Mouse (Mus musculus): Measurements from ENCODE around the gene Ube4b. TPM values are rescaled to one million over a fixed set of nuclear protein-coding genes. Genes with fewer than 3 reads are reported as not detected.

The Ube4b gene
- polyA plus RNA-seq, 1 experiment from 2014 or later = 53.3 TPM

GRCm38 (mm10) chr4:149345873-149346272 lies 80.7 kb downstream of the Ube4b start:
- no peaks in the 10 kb centered on the region for H3K4me1 ChIP-seq (replicated peaks; ENCODE audit: control insufficient read depth, insufficient read depth, low read length)
- H3K9me3 ChIP-seq (ENCODE audit: control insufficient read depth, low read length) = no peaks in the 10 kb centered on the region
- no peaks in the 10 kb centered on the region for H3K27me3 ChIP-seq (ENCODE audit: control insufficient read depth, insufficient read depth, low read length)
- no peak overlapping the region for H3K4me2 ChIP-seq (replicated peaks; ENCODE audit: low read depth, low read length)
- ATAC-seq (ENCODE audit: low FRiP score) (no peak), DNase-seq (ENCODE audit: low spot score) (no peak)
- 89% methylated on average over 5 of the region's 5 CpGs for whole genome bisulfite sequencing
- H3K4me3 ChIP-seq (ENCODE audit: low read depth, low read length) = no peak overlapping the region
- H3K27ac ChIP-seq (ENCODE audit: low read depth, low read length) = no peak overlapping the region
- peaks cover 15% of the 10 kb centered on the region; the same call in 1 of the 2 replicates for H3K36me3 ChIP-seq (ENCODE audit: control insufficient read depth, insufficient read depth, low read length)
- H3K9ac ChIP-seq (ENCODE audit: low read depth, low read length) = no peak overlapping the region

- 80% methylated on average over 8 of the region's 8 CpGs for WGBS
- no peak overlapping the region for H3K4me3 ChIP-seq (ENCODE audit: low read depth, low read length)
Observed at GRCm38 (mm10) chr4:149344311-149344710, 82.2 kb downstream of the Ube4b start.

DNA sequence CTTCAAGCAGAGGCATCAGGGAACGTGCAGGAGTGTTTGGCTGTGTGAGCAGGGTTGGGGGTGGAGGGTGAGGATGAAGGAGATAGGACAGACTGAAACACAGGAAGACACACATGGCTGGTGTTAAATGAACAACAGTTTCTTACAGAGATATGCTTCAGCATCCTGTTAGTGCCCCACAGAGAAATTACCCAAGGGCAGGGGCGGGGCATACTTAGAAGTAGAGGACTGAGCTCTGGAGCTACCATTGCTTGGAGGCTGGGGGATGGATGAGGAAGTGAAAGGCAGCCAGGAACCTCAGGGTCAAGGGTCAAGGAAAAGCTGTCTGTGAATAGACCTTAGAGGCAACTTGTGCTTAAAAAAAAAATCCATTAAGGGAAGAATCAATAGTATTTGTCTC lies 85.9 kb downstream of the Ube4b start:
- DNase-seq (ENCODE audit: low spot score) = no peak
- no peak overlapping the region for H3K4me2 ChIP-seq (replicated peaks; ENCODE audit: low read depth, low read length)
- H3K27me3 ChIP-seq (ENCODE audit: control insufficient read depth, insufficient read depth, low read length) = no peaks in the 10 kb centered on the region
- H3K27ac ChIP-seq (ENCODE audit: low read depth, low read length) = no peak overlapping the region; the same call in 1 of the 2 replicates
- no peaks in the 10 kb centered on the region for H3K9me3 ChIP-seq (ENCODE audit: control insufficient read depth, low read length)
- ATAC-seq (ENCODE audit: low FRiP score) = no peak
- H3K4me3 ChIP-seq (ENCODE audit: low read depth, low read length) = no peak overlapping the region
- 77% methylated on average over 2 of the region's 2 CpGs for WGBS
- H3K4me1 ChIP-seq (replicated peaks; ENCODE audit: control insufficient read depth, insufficient read depth, low read length) = no peaks in the 10 kb centered on the region
- peaks cover 18% of the 10 kb centered on the region; the same call in 1 of the 2 replicates for H3K36me3 ChIP-seq (ENCODE audit: control insufficient read depth, insufficient read depth, low read length)
- no peak overlapping the region for H3K9ac ChIP-seq (ENCODE audit: low read depth, low read length)

More at GRCm38 (mm10) chr4:149344311-149344710, 82.2 kb downstream of the Ube4b start:
- ATAC-seq (ENCODE audit: low FRiP score) (no peak), DNase-seq (ENCODE audit: low spot score) (no peak)
- Histone ChIP-seq H3K9me3 (ENCODE audit: control insufficient read depth, low read length) (no peaks in the 10 kb centered on the region), H3K9ac (ENCODE audit: low read depth, low read length) (no peak overlapping the region), H3K27ac (ENCODE audit: low read depth, low read length) (no peak overlapping the region), H3K36me3 (ENCODE audit: control insufficient read depth, insufficient read depth, low read length) (peaks cover 15% of the 10 kb centered on the region; the same call in 1 of the 2 replicates), H3K4me1 (replicated peaks; ENCODE audit: control insufficient read depth, insufficient read depth, low read length) (no peaks in the 10 kb centered on the region), H3K27me3 (ENCODE audit: control insufficient read depth, insufficient read depth, low read length) (no peaks in the 10 kb centered on the region), H3K4me2 (replicated peaks; ENCODE audit: low read depth, low read length) (no peak overlapping the region)

- Histone ChIP-seq H3K27ac (ENCODE audit: low read depth, low read length) (no peak overlapping the region), H3K4me3 (ENCODE audit: low read depth, low read length) (no peak overlapping the region), H3K36me3 (ENCODE audit: control insufficient read depth, insufficient read depth, low read length) (peaks cover 15% of the 10 kb centered on the region; the same call in 1 of the 2 replicates), H3K9me3 (ENCODE audit: control insufficient read depth, low read length) (no peaks in the 10 kb centered on the region), H3K9ac (ENCODE audit: low read depth, low read length) (no peak overlapping the region), H3K27me3 (ENCODE audit: control insufficient read depth, insufficient read depth, low read length) (no peaks in the 10 kb centered on the region), H3K4me2 (replicated peaks; ENCODE audit: low read depth, low read length) (no peak overlapping the region), H3K4me1 (replicated peaks; ENCODE audit: control insufficient read depth, insufficient read depth, low read length) (no peaks in the 10 kb centered on the region)
- 66% methylated on average over 5 of the region's 5 CpGs for WGBS
- ATAC-seq (ENCODE audit: low FRiP score) = no peak
- no peak for DNase-seq (ENCODE audit: low spot score)
Observed at GRCm38 (mm10) chr4:149339426-149340214, 86.9 kb downstream of the Ube4b start.

DNA sequence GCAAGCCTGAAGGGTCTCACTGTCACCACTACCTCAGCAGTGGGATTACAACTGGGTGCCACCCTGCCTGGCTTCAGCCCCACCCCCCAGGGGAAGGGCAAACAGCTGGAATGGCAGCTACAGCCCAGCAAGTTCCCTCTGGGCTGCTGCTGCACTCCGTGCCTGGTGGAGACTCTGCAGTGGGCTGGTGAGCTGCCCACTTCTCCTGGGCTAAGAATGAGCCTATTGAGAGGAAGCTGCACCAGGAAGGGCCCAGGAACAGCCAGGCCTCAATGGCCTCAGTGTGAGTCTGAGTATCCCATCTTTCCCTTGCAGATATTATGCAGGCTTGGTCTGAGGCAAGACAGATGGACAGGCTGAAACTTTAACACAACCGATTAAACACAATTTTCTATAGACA lies 88.4 kb downstream of the Ube4b start:
- no peak for DNase-seq (ENCODE audit: low spot score)
- peaks cover 16% of the 10 kb centered on the region; the same call in 1 of the 2 replicates for H3K36me3 ChIP-seq (ENCODE audit: control insufficient read depth, insufficient read depth, low read length)
- H3K27me3 ChIP-seq (ENCODE audit: control insufficient read depth, insufficient read depth, low read length) = no peaks in the 10 kb centered on the region
- ATAC-seq (ENCODE audit: low FRiP score) = no peak
- no peak overlapping the region for H3K9ac ChIP-seq (ENCODE audit: low read depth, low read length)
- no peaks in the 10 kb centered on the region for H3K9me3 ChIP-seq (ENCODE audit: control insufficient read depth, low read length)
- H3K27ac ChIP-seq (ENCODE audit: low read depth, low read length) = no peak overlapping the region
- H3K4me1 ChIP-seq (replicated peaks; ENCODE audit: control insufficient read depth, insufficient read depth, low read length) = no peaks in the 10 kb centered on the region
- 93% methylated on average over 2 of the region's 2 CpGs for WGBS
- no peak overlapping the region for H3K4me3 ChIP-seq (ENCODE audit: low read depth, low read length)
- H3K4me2 ChIP-seq (replicated peaks; ENCODE audit: low read depth, low read length) = no peak overlapping the region

DNA sequence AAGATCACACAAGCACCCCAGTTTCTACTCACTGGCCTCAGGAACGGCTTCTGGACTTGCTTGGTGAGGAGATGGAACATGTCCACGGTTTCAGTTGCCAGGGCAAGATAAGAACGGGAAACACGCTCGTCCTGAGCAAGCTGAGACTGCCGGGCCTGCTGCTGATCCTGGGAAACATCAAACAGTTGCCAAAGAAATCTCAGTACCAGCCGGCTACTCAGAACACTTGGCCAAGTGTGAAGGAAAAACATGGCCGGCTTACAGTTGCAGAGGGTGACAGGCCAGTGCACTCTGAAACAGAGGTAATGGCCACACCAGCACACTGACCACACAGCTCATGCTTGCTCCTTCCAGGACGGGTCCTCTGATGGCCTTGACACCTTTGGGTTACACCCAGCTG lies 89.2 kb downstream of the Ube4b start:
- Histone ChIP-seq H3K9me3 (ENCODE audit: control insufficient read depth, low read length) (no peaks in the 10 kb centered on the region), H3K4me3 (ENCODE audit: low read depth, low read length) (no peak overlapping the region), H3K27ac (ENCODE audit: low read depth, low read length) (no peak overlapping the region), H3K4me2 (replicated peaks; ENCODE audit: low read depth, low read length) (no peak overlapping the region), H3K27me3 (ENCODE audit: control insufficient read depth, insufficient read depth, low read length) (no peaks in the 10 kb centered on the region), H3K36me3 (ENCODE audit: control insufficient read depth, insufficient read depth, low read length) (peaks cover 12% of the 10 kb centered on the region; the same call in 1 of the 2 replicates), H3K4me1 (replicated peaks; ENCODE audit: control insufficient read depth, insufficient read depth, low read length) (no peaks in the 10 kb centered on the region), H3K9ac (ENCODE audit: low read depth, low read length) (no peak overlapping the region)
- WGBS = 94% methylated on average over 9 of the region's 9 CpGs
- ATAC-seq (ENCODE audit: low FRiP score) = no peak
- DNase-seq (ENCODE audit: low spot score) = no peak

- H3K9ac ChIP-seq (ENCODE audit: low read depth, low read length) = no peak overlapping the region
- no peaks in the 10 kb centered on the region for H3K27me3 ChIP-seq (ENCODE audit: control insufficient read depth, insufficient read depth, low read length)
- no peak overlapping the region for H3K27ac ChIP-seq (ENCODE audit: low read depth, low read length)
- H3K4me3 ChIP-seq (ENCODE audit: low read depth, low read length) = no peak overlapping the region
- DNase-seq (ENCODE audit: low spot score) = no peak
- no peak overlapping the region for H3K4me2 ChIP-seq (replicated peaks; ENCODE audit: low read depth, low read length)
- no peaks in the 10 kb centered on the region for H3K4me1 ChIP-seq (replicated peaks; ENCODE audit: control insufficient read depth, insufficient read depth, low read length)
- no peaks in the 10 kb centered on the region for H3K9me3 ChIP-seq (ENCODE audit: control insufficient read depth, low read length)
- peaks cover 13% of the 10 kb centered on the region for H3K36me3 ChIP-seq (ENCODE audit: control insufficient read depth, insufficient read depth, low read length)
- ATAC-seq (ENCODE audit: low FRiP score) = no peak
- 89% methylated on average over 7 of the region's 7 CpGs for WGBS
Observed at GRCm38 (mm10) chr4:149336302-149336701, 90.2 kb downstream of the Ube4b start.

- Histone ChIP-seq H3K4me1 (replicated peaks; ENCODE audit: control insufficient read depth, insufficient read depth, low read length) (no peaks in the 10 kb centered on the region), H3K36me3 (ENCODE audit: control insufficient read depth, insufficient read depth, low read length) (peaks cover 23% of the 10 kb centered on the region), H3K4me2 (replicated peaks; ENCODE audit: low read depth, low read length) (no peak overlapping the region), H3K9ac (ENCODE audit: low read depth, low read length) (no peak overlapping the region), H3K27ac (ENCODE audit: low read depth, low read length) (no peak overlapping the region), H3K27me3 (ENCODE audit: control insufficient read depth, insufficient read depth, low read length) (no peaks in the 10 kb centered on the region), H3K4me3 (ENCODE audit: low read depth, low read length) (no peak overlapping the region), H3K9me3 (ENCODE audit: control insufficient read depth, low read length) (no peaks in the 10 kb centered on the region)
- DNase-seq (ENCODE audit: low spot score) = no peak
- ATAC-seq (ENCODE audit: low FRiP score) = no peak
- whole genome bisulfite sequencing = 95% methylated on average over 11 of the region's 11 CpGs
Observed at GRCm38 (mm10) chr4:149334881-149335280, 91.7 kb downstream of the Ube4b start.

DNA sequence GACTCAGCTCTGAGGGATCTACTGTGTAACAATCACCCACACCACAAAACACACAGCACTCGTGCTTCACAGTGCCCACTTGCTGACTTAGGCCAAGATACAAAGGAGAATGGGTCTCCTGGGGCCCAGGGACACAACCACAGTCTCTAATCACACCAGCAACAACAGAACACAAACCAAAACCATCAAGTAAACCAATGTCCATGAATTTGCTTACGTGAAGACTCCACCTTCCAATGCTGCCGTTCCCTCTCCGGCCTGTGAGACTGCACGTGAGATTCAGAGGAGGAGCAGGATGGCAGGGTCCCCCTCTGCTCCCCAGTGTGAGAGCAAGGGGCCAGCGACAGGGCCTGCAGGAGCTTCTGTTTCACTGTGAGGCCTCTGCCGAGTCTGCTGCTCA lies 93.8 kb downstream of the Ube4b start:
- Histone ChIP-seq H3K4me1 (replicated peaks; ENCODE audit: control insufficient read depth, insufficient read depth, low read length) (no peaks in the 10 kb centered on the region), H3K27ac (ENCODE audit: low read depth, low read length) (no peak overlapping the region), H3K4me2 (replicated peaks; ENCODE audit: low read depth, low read length) (no peak overlapping the region), H3K9me3 (ENCODE audit: control insufficient read depth, low read length) (no peaks in the 10 kb centered on the region), H3K4me3 (ENCODE audit: low read depth, low read length) (no peak overlapping the region), H3K27me3 (ENCODE audit: control insufficient read depth, insufficient read depth, low read length) (no peaks in the 10 kb centered on the region), H3K36me3 (ENCODE audit: control insufficient read depth, insufficient read depth, low read length) (peaks cover 23% of the 10 kb centered on the region), H3K9ac (ENCODE audit: low read depth, low read length) (no peak overlapping the region)
- 89% methylated on average over 7 of the region's 7 CpGs for WGBS
- ATAC-seq (ENCODE audit: low FRiP score) (no peak), DNase-seq (ENCODE audit: low spot score) (no peak)

Data from hindbrain, embryonic 11.5 days (tissue).